Mouse (Mus musculus) G1E-ER4 (cell line): ENCODE measurements around the gene Ahcy. TPM values are rescaled to one million over a fixed set of nuclear protein-coding genes. Genes with fewer than 3 reads are reported as not detected.

Experiments used
- GATA1 ChIP-seq: IDR thresholded peaks from one replicate; pipeline ENCODE4 v1.8.0; 2012; ENCODE audit warnings: low read length, inconsistent platforms
- polyA plus RNA-seq: library from polyadenylated mRNA; stranded (reverse); fragments of >175 nt; gene quantifications from 2 replicates; pipeline ENCODE4 v1.2.3, GENCODE M21; 2012

Ahcy gene
- polyA plus RNA-seq, 1 experiment, result 13.4 TPM

GRCm38 (mm10) chr2:155082121-155082803 is 8.0 kb upstream of the Ahcy start:
- TF ChIP-seq GATA1, result no peak

GRCm38 (mm10) chr2:155081056-155081455 is 6.8 kb upstream of the Ahcy start:
- TF ChIP-seq GATA1, result no peak

GRCm38 (mm10) chr2:155080179-155080530 is 5.9 kb upstream of the Ahcy start:
- no peak for TF ChIP-seq GATA1

GRCm38 (mm10) chr2:155079500-155080178 is 5.3 kb upstream of the Ahcy start:
- TF ChIP-seq GATA1, result no peak

- TF ChIP-seq GATA1, result no peak
Measured at GRCm38 (mm10) chr2:155075649-155076048, 1.4 kb upstream of the Ahcy start.

- no peak for TF ChIP-seq GATA1
Measured at GRCm38 (mm10) chr2:155074766-155075330, 551 bp upstream of the Ahcy start.

- TF ChIP-seq GATA1, result no peak
Measured at GRCm38 (mm10) chr2:155073347-155073746, 950 bp downstream of the Ahcy start.

GRCm38 (mm10) chr2:155072353-155073145 is 1.7 kb downstream of the Ahcy start:
- no peak for TF ChIP-seq GATA1

GRCm38 (mm10) chr2:155071027-155071426 is 3.3 kb downstream of the Ahcy start:
- TF ChIP-seq GATA1, result no peak

- no peak for TF ChIP-seq GATA1
Measured at GRCm38 (mm10) chr2:155057361-155057760, 16.9 kb downstream of the Ahcy start.

GRCm38 (mm10) chr2:155056076-155056578 is 18.2 kb downstream of the Ahcy start:
- no peak for TF ChIP-seq GATA1

GRCm38 (mm10) chr2:155054672-155055071 is 19.6 kb downstream of the Ahcy start:
- no peak for TF ChIP-seq GATA1

- TF ChIP-seq GATA1, result no peak
Measured at GRCm38 (mm10) chr2:155052681-155053080, 21.6 kb downstream of the Ahcy start.

- no peak for TF ChIP-seq GATA1
Measured at GRCm38 (mm10) chr2:155051622-155052351, 22.5 kb downstream of the Ahcy start.
